Mouse (Mus musculus) midbrain, embryonic 16.5 days (tissue): ENCODE results near the gene Tmem52. TPM values are rescaled to one million over a fixed set of nuclear protein-coding genes. Genes with fewer than 3 reads are reported as not detected.
"Not testable (repeated sequence)": the region's sequence is repeated elsewhere in the genome, so short reads cannot be mapped to it uniquely, and the experiment has no call there.

Source experiments
- ATAC-seq: fragments of 200-750 bp; cut with Nextera tagmentation; 2 replicates; pipeline ENCODE4 v1.8.0; 2017; ENCODE audit warnings: moderate TSS enrichment
- H3K27ac ChIP-seq: fragments of 300-500 bp; sonication (generic); 2 replicates; pipeline ENCODE4 v1.5.1; 2014; ENCODE audit warnings: mild to moderate bottlenecking, low read length, mixed read lengths
- H3K27me3 ChIP-seq: fragments of 300-500 bp; sonication (generic); 2 replicates; pipeline ENCODE4 v1.6.1; 2014; ENCODE audit warnings: low read depth, low read length, mixed read lengths; ENCODE audit not compliant: control insufficient read depth, insufficient read depth
- H3K36me3 ChIP-seq: fragments of 300-500 bp; sonication (generic); 2 replicates; pipeline ENCODE4 v1.6.1; 2014; ENCODE audit warnings: mild to moderate bottlenecking, low read length, moderate library complexity, mixed read lengths; ENCODE audit not compliant: control insufficient read depth, insufficient read depth
- H3K4me1 ChIP-seq: fragments of 300-500 bp; sonication (generic); 2 replicates; pipeline ENCODE4 v1.6.1; 2014; ENCODE audit warnings: mild to moderate bottlenecking, low read length, mixed read lengths; ENCODE audit not compliant: control insufficient read depth, insufficient read depth
- H3K4me2 ChIP-seq: fragments of 300-500 bp; sonication (generic); 2 replicates; pipeline ENCODE4 v1.6.1; 2014; ENCODE audit warnings: mild to moderate bottlenecking, low read length, mixed read lengths
- H3K4me3 ChIP-seq: fragments of 300-500 bp; sonication (generic); 2 replicates; pipeline ENCODE4 v1.5.1; 2014; ENCODE audit warnings: low read depth, mild to moderate bottlenecking, low read length, moderate library complexity, mixed read lengths
- H3K9ac ChIP-seq: fragments of 300-500 bp; sonication (generic); 2 replicates; pipeline ENCODE4 v1.6.1; 2014; ENCODE audit warnings: low read depth, low read length, mixed read lengths
- H3K9me3 ChIP-seq: fragments of 300-500 bp; sonication (generic); replicated peaks from 2 replicates; pipeline ENCODE4 v1.6.1; 2014; ENCODE audit warnings: mild to moderate bottlenecking, low read length, mixed read lengths; ENCODE audit not compliant: control insufficient read depth, poor library complexity, severe bottlenecking
- WGBS: fragments of 180-500 bp; shearing (Covaris S2); extraction: QIAGEN DNeasy Blood & Tissue Kit; methylation state at CpG from one replicate; pipeline ENCODE4 v1.1.7; 2014; 5-methylcytosine and 5-hydroxymethylcytosine counted together
- polyA plus RNA-seq: library from polyadenylated mRNA; unstranded; fragments of >200 nt; fragmentation: Nextera tagmentation; extraction: Ambion mirVana; gene quantifications from 2 replicates; pipeline ENCODE4 v1.2.1, GENCODE M21; 2015

Gene Tmem52
- polyA plus RNA-seq, 1 experiment from 2014 or later = not detected

- Histone ChIP-seq H3K9me3 (no peaks in the 10 kb centered on the region), H3K4me3 (no peak overlapping the region), H3K4me1 (peaks cover 2% of the 10 kb centered on the region; the same call in 1 of the 2 replicates), H3K4me2 (no peak overlapping the region), H3K27me3 (no peaks in the 10 kb centered on the region), H3K9ac (no peak overlapping the region), H3K36me3 (no peaks in the 10 kb centered on the region), H3K27ac (no peak overlapping the region)
- 81% methylated on average over 18 of the region's 18 CpGs for WGBS
- no peak for ATAC-seq
Measured at GRCm38 (mm10) chr4:155469590-155470262, 812 bp downstream of the Tmem52 start.

GRCm38 (mm10) chr4:155470263-155470953 is 1.5 kb downstream of the Tmem52 start:
- no peak overlapping the region for H3K4me2 ChIP-seq
- WGBS = 84% methylated on average over 16 of the region's 16 CpGs
- no peak for ATAC-seq
- H3K9me3 ChIP-seq = no peaks in the 10 kb centered on the region
- H3K4me1 ChIP-seq = peaks cover 2% of the 10 kb centered on the region; the same call in 1 of the 2 replicates
- no peaks in the 10 kb centered on the region for H3K27me3 ChIP-seq
- no peak overlapping the region for H3K9ac ChIP-seq
- H3K27ac ChIP-seq = no peak overlapping the region
- H3K36me3 ChIP-seq = no peaks in the 10 kb centered on the region
- H3K4me3 ChIP-seq = no peak overlapping the region

DNA sequence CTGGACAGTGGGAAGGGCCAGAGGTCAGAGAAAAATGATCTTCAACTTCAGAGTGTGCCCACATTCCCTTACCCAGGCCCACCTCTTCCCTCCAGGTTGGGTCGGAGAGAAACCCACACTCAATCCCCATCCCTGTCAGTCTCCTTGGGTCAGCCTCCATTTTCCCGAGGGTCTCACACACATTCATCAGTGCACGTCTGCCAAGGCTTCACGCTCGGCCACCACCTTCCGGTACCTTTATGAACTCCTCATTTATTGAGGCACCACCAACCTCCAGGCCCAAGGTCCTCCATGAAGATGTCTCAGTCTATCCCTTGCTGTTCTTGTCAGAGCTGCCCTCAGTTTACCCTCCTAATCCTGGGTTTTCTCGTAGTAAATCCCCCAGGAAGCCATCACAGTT is 2.1 kb downstream of the Tmem52 start:
- H3K9ac ChIP-seq = no peak overlapping the region
- no peaks in the 10 kb centered on the region for H3K36me3 ChIP-seq
- whole genome bisulfite sequencing = 84% methylated on average over 7 of the region's 7 CpGs
- H3K27me3 ChIP-seq = no peaks in the 10 kb centered on the region
- ATAC-seq = no peak
- H3K4me2 ChIP-seq = no peak overlapping the region
- H3K4me1 ChIP-seq = peaks cover 2% of the 10 kb centered on the region; the same call in 1 of the 2 replicates
- H3K27ac ChIP-seq = no peak overlapping the region
- H3K4me3 ChIP-seq = no peak overlapping the region
- no peaks in the 10 kb centered on the region for H3K9me3 ChIP-seq

GRCm38 (mm10) chr4:155471406-155471805 is 2.5 kb downstream of the Tmem52 start:
- no peaks in the 10 kb centered on the region for H3K27me3 ChIP-seq
- 90% methylated on average over 7 of the region's 7 CpGs for WGBS
- H3K4me2 ChIP-seq = no peak overlapping the region
- no peak overlapping the region for H3K27ac ChIP-seq
- H3K4me1 ChIP-seq = peaks cover 2% of the 10 kb centered on the region; the same call in 1 of the 2 replicates
- H3K9me3 ChIP-seq = no peaks in the 10 kb centered on the region
- no peak for ATAC-seq
- no peaks in the 10 kb centered on the region for H3K36me3 ChIP-seq
- H3K4me3 ChIP-seq = no peak overlapping the region
- no peak overlapping the region for H3K9ac ChIP-seq

DNA sequence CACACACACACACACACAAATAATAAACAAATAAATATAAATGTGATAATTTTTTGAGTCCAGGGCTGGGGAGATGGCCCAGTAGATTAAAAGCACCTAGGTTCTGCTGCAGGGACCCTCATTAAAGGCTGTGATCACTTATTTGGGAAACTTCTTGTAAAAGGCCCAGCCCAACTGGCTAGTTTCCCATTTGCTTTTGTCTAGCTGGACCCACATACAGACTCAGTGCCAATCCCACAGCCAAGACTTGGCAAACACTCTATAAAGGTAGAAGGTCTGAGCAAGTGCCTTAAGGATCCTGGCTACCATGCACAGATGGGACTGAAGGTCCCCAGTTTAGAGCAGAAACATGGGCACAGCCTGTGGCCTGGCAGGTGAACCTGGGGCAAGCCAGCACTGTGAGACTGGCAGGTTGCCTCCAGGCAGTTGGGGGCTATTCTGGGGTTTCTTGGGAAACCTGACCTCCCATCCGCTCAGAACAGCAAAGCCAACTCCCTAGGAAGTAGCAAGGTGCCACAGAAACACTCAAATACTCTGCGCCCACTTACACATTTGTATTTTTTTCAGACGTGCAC is 3.9 kb downstream of the Tmem52 start:
- Histone ChIP-seq H3K27ac (no peak overlapping the region), H3K4me1 (peaks cover 2% of the 10 kb centered on the region; the same call in 1 of the 2 replicates), H3K27me3 (no peaks in the 10 kb centered on the region), H3K9ac (no peak overlapping the region), H3K9me3 (no peaks in the 10 kb centered on the region), H3K4me3 (no peak overlapping the region), H3K36me3 (no peaks in the 10 kb centered on the region), H3K4me2 (no peak overlapping the region)
- 83% methylated on average over 3 of the region's 3 CpGs for WGBS
- no peak for ATAC-seq

DNA sequence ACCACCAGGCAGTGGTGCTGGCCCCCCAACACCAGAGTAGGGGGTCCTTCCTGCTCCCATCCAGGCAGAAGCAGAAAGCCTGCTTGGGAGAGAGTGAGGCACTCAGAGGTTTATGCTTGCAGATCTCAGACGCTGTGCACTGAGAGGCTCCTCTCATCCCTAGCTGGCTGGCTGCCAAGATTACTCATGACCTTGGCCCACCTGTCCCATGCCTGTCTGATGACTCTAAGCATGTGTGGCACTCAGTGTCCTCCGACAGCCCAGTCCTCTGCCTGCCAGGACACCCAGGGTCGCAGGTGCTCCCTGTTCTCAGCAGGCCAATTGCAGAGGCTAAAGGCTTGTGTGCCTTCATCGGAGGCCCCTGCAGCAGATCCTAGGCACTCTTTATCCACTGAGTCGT is 4.4 kb downstream of the Tmem52 start:
- H3K36me3 ChIP-seq = no peaks in the 10 kb centered on the region
- no peak overlapping the region for H3K4me2 ChIP-seq
- H3K4me3 ChIP-seq = no peak overlapping the region
- H3K9me3 ChIP-seq = no peaks in the 10 kb centered on the region
- ATAC-seq = no peak
- WGBS = 52% methylated on average over 5 of the region's 5 CpGs
- H3K9ac ChIP-seq = no peak overlapping the region
- no peak overlapping the region for H3K27ac ChIP-seq
- H3K27me3 ChIP-seq = no peaks in the 10 kb centered on the region
- H3K4me1 ChIP-seq = peaks cover 2% of the 10 kb centered on the region; the same call in 1 of the 2 replicates

- not testable (repeated sequence) for H3K9me3 ChIP-seq, H3K4me2 ChIP-seq, H3K36me3 ChIP-seq, H3K27me3 ChIP-seq, H3K27ac ChIP-seq, H3K9ac ChIP-seq, H3K4me1 ChIP-seq, ATAC-seq, H3K4me3 ChIP-seq
- 51% methylated on average over 2 of the region's 2 CpGs for WGBS
Measured at GRCm38 (mm10) chr4:155473796-155474195, 4.9 kb downstream of the Tmem52 start.

- Histone ChIP-seq H3K36me3 (no peaks in the 10 kb centered on the region), H3K27me3 (no peaks in the 10 kb centered on the region), H3K9me3 (no peaks in the 10 kb centered on the region), H3K4me3 (no peak overlapping the region), H3K9ac (no peak overlapping the region), H3K4me1 (no peaks in the 10 kb centered on the region), H3K4me2 (peak overlapping the region; percentile 31), H3K27ac (no peak overlapping the region)
- peak; percentile 67 for ATAC-seq
- WGBS = 22% methylated on average over 28 of the region's 28 CpGs
Measured at GRCm38 (mm10) chr4:155481381-155482124, 12.6 kb downstream of the Tmem52 start.
